Mouse (Mus musculus) embryonic facial prominence, embryonic 14.5 days (tissue): ENCODE results near the gene Ghrhr. TPM values are rescaled to one million over a fixed set of nuclear protein-coding genes. Genes with fewer than 3 reads are reported as not detected.

Experiments used
- ATAC-seq: fragments of 200-750 bp; cut with Nextera tagmentation; 2 replicates; pipeline ENCODE4 v1.8.0; 2017; ENCODE audit warnings: low read depth, moderate number of reproducible peaks, moderate TSS enrichment
- DNase-seq: peaks from one replicate; pipeline ENCODE4 v3.0.0-alpha.2; 2015; ENCODE audit warnings: low spot score
- H3K27ac ChIP-seq: fragments of 300-500 bp; sonication (generic); replicated peaks from 2 replicates; pipeline ENCODE4 v1.5.1; 2014; ENCODE audit warnings: low read depth, mild to moderate bottlenecking, low read length, moderate library complexity
- H3K27me3 ChIP-seq: fragments of 300-500 bp; sonication (generic); replicated peaks from 2 replicates; pipeline ENCODE4 v1.6.1; 2014; ENCODE audit warnings: low read length; ENCODE audit not compliant: control insufficient read depth, insufficient read depth
- H3K36me3 ChIP-seq: fragments of 300-500 bp; sonication (generic); 2 replicates; pipeline ENCODE4 v1.6.1; 2014; ENCODE audit warnings: low read length, mixed read lengths; ENCODE audit not compliant: control insufficient read depth, insufficient read depth
- H3K4me1 ChIP-seq: fragments of 300-500 bp; sonication (generic); 2 replicates; pipeline ENCODE4 v1.6.1; 2014; ENCODE audit warnings: antibody characterized with exemption, low read length; ENCODE audit not compliant: control insufficient read depth, insufficient read depth
- H3K4me2 ChIP-seq: fragments of 300-500 bp; sonication (generic); 2 replicates; pipeline ENCODE4 v1.6.1; 2014; ENCODE audit warnings: low read depth, mild to moderate bottlenecking, low read length, moderate library complexity, mixed read lengths
- H3K4me3 ChIP-seq: fragments of 300-500 bp; sonication (generic); 2 replicates; pipeline ENCODE4 v1.5.1; 2014; ENCODE audit warnings: low read depth, mild to moderate bottlenecking, low read length
- H3K9ac ChIP-seq: fragments of 300-500 bp; sonication (generic); 2 replicates; pipeline ENCODE4 v1.6.1; 2014; ENCODE audit warnings: low read depth, mild to moderate bottlenecking, low read length, moderate library complexity, mixed read lengths
- H3K9me3 ChIP-seq: fragments of 300-500 bp; sonication (generic); 2 replicates; pipeline ENCODE4 v1.6.1; 2016; ENCODE audit warnings: low read length; ENCODE audit not compliant: control insufficient read depth
- WGBS: fragments of 180-500 bp; shearing (Covaris S2); extraction: QIAGEN DNeasy Blood & Tissue Kit; methylation state at CpG from one replicate; pipeline ENCODE4 v1.1.7; 2014; 5-methylcytosine and 5-hydroxymethylcytosine counted together
- polyA plus RNA-seq: library from polyadenylated mRNA; unstranded; fragments of >200 nt; fragmentation: Nextera tagmentation; extraction: Ambion mirVana; gene quantifications from 2 replicates; pipeline ENCODE4 v1.2.1, GENCODE M21; 2014

Gene Ghrhr
- polyA plus RNA-seq, 1 experiment from 2014 or later, result not detected

- H3K4me3 ChIP-seq, result no peak overlapping the region
- H3K4me1 ChIP-seq, result no peaks in the 10 kb centered on the region
- ATAC-seq (no peak), DNase-seq (no peak)
- no peak overlapping the region for H3K4me2 ChIP-seq
- H3K27ac ChIP-seq, result no peak overlapping the region
- H3K9me3 ChIP-seq, result no peaks in the 10 kb centered on the region
- H3K36me3 ChIP-seq, result no peaks in the 10 kb centered on the region
- H3K27me3 ChIP-seq, result no peaks in the 10 kb centered on the region
- WGBS, result 66% methylated on average over 5 of the region's 5 CpGs
- H3K9ac ChIP-seq, result no peak overlapping the region
Observed at GRCm38 (mm10) chr6:55356976-55357635, 19.0 kb upstream of the Ghrhr start.

GRCm38 (mm10) chr6:55357636-55358031, 18.5 kb upstream of the Ghrhr start:
- no peak for DNase-seq
- no peak overlapping the region for H3K4me3 ChIP-seq
- H3K4me1 ChIP-seq, result no peaks in the 10 kb centered on the region
- no peaks in the 10 kb centered on the region for H3K27me3 ChIP-seq
- H3K36me3 ChIP-seq, result no peaks in the 10 kb centered on the region
- H3K9ac ChIP-seq, result no peak overlapping the region
- no peaks in the 10 kb centered on the region for H3K9me3 ChIP-seq
- WGBS, result 55% methylated on average over 6 of the region's 6 CpGs
- no peak overlapping the region for H3K27ac ChIP-seq
- no peak overlapping the region for H3K4me2 ChIP-seq
- peak; percentile 53; the same call in 1 of the 2 replicates for ATAC-seq

- DNase-seq (no peak), ATAC-seq (0 out of 2 replicates have a peak, but pooled peaks have one; percentile 26)
- Histone ChIP-seq H3K4me1 (no peaks in the 10 kb centered on the region), H3K27me3 (no peaks in the 10 kb centered on the region), H3K4me2 (no peak overlapping the region), H3K9ac (no peak overlapping the region), H3K9me3 (no peaks in the 10 kb centered on the region), H3K27ac (no peak overlapping the region), H3K4me3 (no peak overlapping the region), H3K36me3 (no peaks in the 10 kb centered on the region)
- WGBS, result 13% methylated on average over 2 of the region's 2 CpGs
Observed at GRCm38 (mm10) chr6:55358731-55359143, 17.4 kb upstream of the Ghrhr start.

DNA sequence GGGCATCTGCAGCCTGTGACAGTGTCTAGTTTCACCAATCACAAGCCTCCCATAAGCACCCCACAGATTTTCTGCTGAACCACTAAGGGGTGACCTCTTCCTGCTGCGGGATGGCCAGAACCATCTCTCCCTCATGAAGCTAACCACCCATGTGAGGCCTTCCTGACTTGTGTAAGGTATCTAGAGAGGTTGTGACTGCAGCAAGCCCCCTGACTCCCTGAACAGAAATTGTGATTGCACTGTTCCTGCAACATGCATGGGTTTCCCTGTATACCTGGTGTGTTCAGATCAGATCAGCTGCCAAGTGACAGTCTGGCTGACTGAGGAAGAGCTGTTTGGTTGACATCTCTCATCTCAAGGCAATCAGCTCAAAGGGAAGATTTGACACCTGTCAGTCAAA, 13.4 kb upstream of the Ghrhr start:
- no peak overlapping the region for H3K4me2 ChIP-seq
- H3K27ac ChIP-seq, result no peak overlapping the region
- ATAC-seq, result no peak
- H3K9me3 ChIP-seq, result no peaks in the 10 kb centered on the region
- H3K9ac ChIP-seq, result no peak overlapping the region
- 76% methylated on average over 1 of the region's 1 CpGs for WGBS
- H3K4me3 ChIP-seq, result no peak overlapping the region
- no peaks in the 10 kb centered on the region for H3K27me3 ChIP-seq
- DNase-seq, result no peak
- no peaks in the 10 kb centered on the region for H3K4me1 ChIP-seq
- no peaks in the 10 kb centered on the region for H3K36me3 ChIP-seq

DNA sequence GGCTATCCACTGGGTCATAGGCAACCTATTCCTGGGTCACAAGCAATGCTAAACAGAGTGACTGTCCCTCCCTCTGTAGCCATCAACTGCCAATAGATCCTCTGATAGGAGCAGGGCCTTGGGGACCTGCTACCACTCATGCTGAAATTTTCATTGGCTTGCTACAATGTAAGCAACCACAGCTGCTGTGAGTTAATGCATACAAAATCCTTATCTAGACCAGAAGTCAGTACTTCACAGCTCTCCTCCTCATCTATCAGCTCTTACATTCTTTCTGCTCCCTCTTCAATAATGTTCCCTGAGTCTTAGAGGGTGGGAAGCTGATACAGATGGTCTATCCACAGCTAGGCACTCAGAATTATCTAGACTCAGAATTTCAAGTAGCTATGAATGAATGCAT, 9.0 kb upstream of the Ghrhr start:
- H3K27me3 ChIP-seq, result no peaks in the 10 kb centered on the region
- no peak overlapping the region for H3K4me2 ChIP-seq
- no peak for ATAC-seq

GRCm38 (mm10) chr6:55370831-55371230, 5.3 kb upstream of the Ghrhr start:
- Histone ChIP-seq H3K36me3 (no peaks in the 10 kb centered on the region), H3K9me3 (no peaks in the 10 kb centered on the region), H3K4me1 (no peaks in the 10 kb centered on the region), H3K27ac (no peak overlapping the region), H3K9ac (no peak overlapping the region), H3K4me2 (no peak overlapping the region), H3K4me3 (no peak overlapping the region), H3K27me3 (no peaks in the 10 kb centered on the region)
- WGBS, result 86% methylated on average over 6 of the region's 6 CpGs
- no peak for ATAC-seq
- no peak for DNase-seq

More for the DNA sequence above, 9.0 kb upstream of the Ghrhr start:
- Histone ChIP-seq H3K4me1 (no peaks in the 10 kb centered on the region), H3K4me3 (no peak overlapping the region), H3K36me3 (no peaks in the 10 kb centered on the region), H3K9ac (no peak overlapping the region), H3K27ac (no peak overlapping the region), H3K9me3 (no peaks in the 10 kb centered on the region)
- DNase-seq, result no peak

- Histone ChIP-seq H3K4me3 (no peak overlapping the region), H3K4me1 (no peaks in the 10 kb centered on the region; the same call in 1 of the 2 replicates), H3K27me3 (no peaks in the 10 kb centered on the region), H3K9ac (no peak overlapping the region), H3K9me3 (no peaks in the 10 kb centered on the region), H3K27ac (no peak overlapping the region), H3K36me3 (no peaks in the 10 kb centered on the region), H3K4me2 (no peak overlapping the region)
- 62% methylated on average over 5 of the region's 5 CpGs for WGBS
- no peak for ATAC-seq
- peak; percentile 33 for DNase-seq
Observed at GRCm38 (mm10) chr6:55376511-55376910, 416 bp downstream of the Ghrhr start.

- Histone ChIP-seq H3K36me3 (no peaks in the 10 kb centered on the region), H3K4me1 (no peaks in the 10 kb centered on the region; the same call in 1 of the 2 replicates), H3K4me2 (no peak overlapping the region), H3K9ac (no peak overlapping the region), H3K27ac (no peak overlapping the region), H3K9me3 (no peaks in the 10 kb centered on the region), H3K4me3 (no peak overlapping the region), H3K27me3 (no peaks in the 10 kb centered on the region)
- ATAC-seq (no peak), DNase-seq (no peak)
- 74% methylated on average over 4 of the region's 4 CpGs for WGBS
Observed at GRCm38 (mm10) chr6:55377461-55377860, 1.4 kb downstream of the Ghrhr start.

- no peak overlapping the region for H3K9ac ChIP-seq
- H3K4me2 ChIP-seq, result no peak overlapping the region
- no peak for DNase-seq
- H3K4me1 ChIP-seq, result no peaks in the 10 kb centered on the region; the same call in 1 of the 2 replicates
- no peaks in the 10 kb centered on the region for H3K36me3 ChIP-seq
- ATAC-seq, result peak; percentile 42; the same call in 1 of the 2 replicates
- no peak overlapping the region for H3K4me3 ChIP-seq
- no peaks in the 10 kb centered on the region for H3K9me3 ChIP-seq
- H3K27me3 ChIP-seq, result no peaks in the 10 kb centered on the region
- H3K27ac ChIP-seq, result no peak overlapping the region
- WGBS, result 38% methylated on average over 3 of the region's 3 CpGs
Observed at GRCm38 (mm10) chr6:55379641-55380335, 3.7 kb downstream of the Ghrhr start.
